Mouse (Mus musculus): ENCODE measurements around the gene St8sia2.

GRCm38 (mm10) chr7:74060306-74060946 lies 46.9 kb upstream of the St8sia2 start:
- no peak for TF ChIP-seq POLR2A (IDR thresholded peaks at IDR 0.05; ENCODE audit: control insufficient read depth, low read depth, low read length)
- no peak for TF ChIP-seq CTCF (IDR thresholded peaks at IDR 0.05; ENCODE audit: control insufficient read depth, insufficient read depth, insufficient replicate concordance, low read depth, low read length)

All from testis, adult 2 months (tissue).